Mouse (Mus musculus) regulatory T cell (primary cell): ENCODE measurements around the gene Gm36864.
"Not testable (repeated sequence)": the region's sequence is repeated elsewhere in the genome, so short reads cannot be mapped to it uniquely, and the experiment has no call there.

Experiments
- in situ Hi-C: fragments of 300-600 bp; cut with MboI, MseI; formaldehyde crosslinking; loops from one replicate; pipeline ENCODE4 v1.15.1; 2025; ENCODE audit warnings: high pct_unique_total_duplicates

Gene Gm36864

GRCm38 (mm10) chr7:44235909-44236308, at the start of gene Gm36864:
TSS of gene Gm36864 (plus strand) at chr7:44236177.
- in situ Hi-C loops = no loop called here

DNA sequence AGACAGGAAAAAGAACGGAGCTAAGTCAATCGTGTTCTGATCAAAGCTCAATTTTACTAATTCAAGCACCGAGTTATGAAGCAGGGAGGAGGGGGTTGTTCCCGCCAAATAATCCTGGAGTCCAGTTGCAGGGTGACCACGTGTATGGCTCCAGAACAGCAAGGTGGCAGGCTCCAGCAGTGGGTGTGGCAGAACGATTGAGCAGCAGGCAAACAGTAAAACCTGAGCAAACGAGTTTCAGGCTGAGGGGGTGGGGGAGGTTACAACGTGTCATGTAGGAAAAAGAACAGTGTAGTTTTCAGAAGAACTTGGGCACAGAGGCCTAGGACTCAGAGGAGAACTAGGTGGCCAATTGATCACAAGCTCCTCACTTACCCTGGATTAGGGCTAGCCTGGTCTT, 49.5 kb upstream of the Gm36864 start:
- in situ Hi-C loops = not testable (repeated sequence)

- in situ Hi-C loops = not testable (repeated sequence)
Measured at GRCm38 (mm10) chr7:44187936-44188335, 48.0 kb upstream of the Gm36864 start, which contains the start of gene Klk1b24. TSS of gene Klk1b24 (plus strand) at chr7:44188236.

DNA sequence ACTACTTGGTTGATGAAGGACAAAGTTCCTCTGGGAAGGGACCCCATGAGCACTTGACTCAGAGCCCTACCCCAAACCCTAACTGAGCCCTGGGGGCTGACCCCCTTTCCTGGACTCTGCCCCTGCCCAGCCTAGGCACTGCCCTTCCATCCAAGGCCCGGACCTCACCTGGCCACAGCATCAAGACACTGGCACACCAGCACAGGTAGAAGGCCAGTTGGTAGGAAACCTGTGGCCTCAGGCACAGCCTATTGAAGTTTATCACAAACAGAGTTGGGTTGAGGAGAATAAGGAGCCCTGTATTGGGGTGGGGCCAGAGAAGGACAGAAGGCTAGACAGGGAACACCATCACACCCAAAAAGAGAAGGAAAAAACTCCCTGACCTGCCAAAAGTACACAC, 42.5 kb upstream of the Gm36864 start:
- in situ Hi-C loops = not testable (repeated sequence)

GRCm38 (mm10) chr7:44197891-44198290, 38.1 kb upstream of the Gm36864 start, which contains the start of gene Klk1b3:
TSS of gene Klk1b3 (plus strand) at chr7:44198191.
- in situ Hi-C loops = no loop called here

DNA sequence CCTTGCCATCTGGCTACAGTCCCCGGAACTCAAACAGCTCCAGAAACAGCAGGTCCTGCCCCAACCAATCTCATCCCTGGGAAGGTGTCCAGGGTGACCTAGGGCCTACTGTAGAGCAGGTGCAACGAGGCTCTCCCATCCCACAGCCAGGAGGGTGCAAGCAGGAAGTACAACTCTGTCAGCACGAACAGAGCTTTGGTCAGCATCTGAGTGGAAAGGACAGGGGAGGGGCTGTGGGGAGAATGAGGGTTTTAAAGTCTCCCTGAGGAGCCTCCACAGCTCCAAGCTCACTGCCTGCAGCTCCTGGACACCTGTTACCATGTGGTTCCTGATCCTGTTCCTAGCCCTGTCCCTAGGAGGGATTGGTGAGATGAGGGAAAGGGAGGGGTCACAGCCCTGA, 28.8 kb upstream of the Gm36864 start, which contains the start of gene Klk1b4:
TSS of gene Klk1b4 (plus strand) at position 301 of the 400 bp plus-strand sequence.
- in situ Hi-C loops = not testable (repeated sequence)

DNA sequence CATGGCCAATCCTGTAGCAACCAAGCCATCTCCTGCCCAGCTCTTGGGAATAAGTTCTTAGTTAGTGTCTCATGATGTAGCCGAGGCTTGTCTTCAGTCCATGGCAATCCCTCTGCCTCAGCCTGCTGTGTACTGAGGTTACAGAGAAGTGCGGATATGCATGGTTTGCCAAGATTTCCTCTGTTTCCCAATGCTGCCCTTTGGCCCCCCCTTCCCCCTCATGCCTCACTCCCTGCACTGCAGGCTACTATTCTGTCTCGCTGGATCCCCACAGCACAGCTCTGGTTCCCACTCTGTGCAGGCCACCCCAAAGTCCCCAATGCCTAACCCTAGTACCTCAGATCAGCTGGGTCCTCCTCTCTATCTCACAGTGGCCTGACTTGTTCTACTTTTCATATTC, 27.7 kb upstream of the Gm36864 start:
- in situ Hi-C loops = no loop called here

GRCm38 (mm10) chr7:44215645-44216044, 20.3 kb upstream of the Gm36864 start, which contains the start of gene Klk1b5:
TSS of gene Klk1b5 (plus strand) at chr7:44215945.
- in situ Hi-C loops = no loop called here

GRCm38 (mm10) chr7:44221601-44222000, 14.4 kb upstream of the Gm36864 start:
- in situ Hi-C loops = not testable (repeated sequence)

GRCm38 (mm10) chr7:44222335-44222734, 13.6 kb upstream of the Gm36864 start:
- in situ Hi-C loops = not testable (repeated sequence)

DNA sequence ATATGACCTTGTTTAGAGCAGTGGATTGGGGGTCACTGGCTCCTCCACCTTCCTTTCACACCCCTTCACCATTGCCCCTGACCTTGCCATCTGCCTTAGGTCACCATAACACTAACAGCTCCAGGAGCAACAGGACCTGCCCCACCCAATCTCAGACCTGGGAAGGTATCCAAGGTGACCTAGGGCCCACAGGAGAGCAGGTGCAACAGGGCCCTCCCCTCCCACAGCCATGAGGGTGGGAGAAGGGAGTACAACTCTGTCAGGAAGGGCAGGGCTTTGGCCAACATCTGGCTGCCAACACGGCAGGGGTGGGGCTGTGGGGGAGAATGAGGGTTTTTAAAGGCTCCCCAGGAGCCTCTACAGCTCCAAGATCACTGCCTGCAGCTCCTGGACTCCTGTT, 10.9 kb upstream of the Gm36864 start, which contains the start of gene Klk1:
TSS of gene Klk1 (plus strand) at position 285 of the 400 bp plus-strand sequence.
- in situ Hi-C loops = no loop called here

- in situ Hi-C loops = loop anchor here (10.0 kb wide), 1 partner anchor 565 kb away; the partner anchor contains the start of gene Ctu1
Measured at GRCm38 (mm10) chr7:44239913-44240312, 3.9 kb downstream of the Gm36864 start.

- in situ Hi-C loops = loop anchor here (10.0 kb wide), 1 partner anchor 566 kb away; the partner anchor contains the start of gene Ctu1
Measured at GRCm38 (mm10) chr7:44240712-44241111, 4.7 kb downstream of the Gm36864 start.

DNA sequence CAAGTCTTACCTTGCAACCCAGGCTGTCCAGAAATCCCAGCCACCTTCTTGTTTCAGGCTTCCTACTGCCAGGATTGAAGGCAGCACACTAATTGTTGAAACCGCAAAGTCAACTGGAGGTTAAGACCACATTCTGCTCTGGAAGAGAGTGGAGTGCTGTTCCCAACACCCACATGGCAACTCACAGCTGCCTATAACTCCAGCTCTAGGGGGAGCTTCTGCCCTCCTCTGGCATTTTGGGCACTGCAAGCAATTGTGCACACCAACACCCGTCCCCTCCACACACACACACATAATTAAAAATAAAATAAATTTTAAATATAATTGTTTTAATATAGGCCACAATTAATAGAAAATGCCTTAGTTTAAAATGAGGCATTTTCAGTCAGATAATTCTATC, 5.2 kb downstream of the Gm36864 start:
- in situ Hi-C loops = loop anchor here (10.0 kb wide), 1 partner anchor 566 kb away; the partner anchor contains the start of gene Ctu1

- in situ Hi-C loops = loop anchor here (10.0 kb wide), 1 partner anchor 569 kb away; the partner anchor contains the start of gene Ctu1
Measured at GRCm38 (mm10) chr7:44244080-44244479, 8.1 kb downstream of the Gm36864 start.

- in situ Hi-C loops = loop anchor here (10.0 kb wide), 1 partner anchor 572 kb away; the partner anchor contains the start of gene Ctu1
Measured at GRCm38 (mm10) chr7:44246055-44246983, 10.3 kb downstream of the Gm36864 start, which contains the start of the genes 1700028J19Rik and 2410002F23Rik. TSS of gene 1700028J19Rik (minus strand) at chr7:44246695. TSS of gene 2410002F23Rik (plus strand) at chr7:44246722.

DNA sequence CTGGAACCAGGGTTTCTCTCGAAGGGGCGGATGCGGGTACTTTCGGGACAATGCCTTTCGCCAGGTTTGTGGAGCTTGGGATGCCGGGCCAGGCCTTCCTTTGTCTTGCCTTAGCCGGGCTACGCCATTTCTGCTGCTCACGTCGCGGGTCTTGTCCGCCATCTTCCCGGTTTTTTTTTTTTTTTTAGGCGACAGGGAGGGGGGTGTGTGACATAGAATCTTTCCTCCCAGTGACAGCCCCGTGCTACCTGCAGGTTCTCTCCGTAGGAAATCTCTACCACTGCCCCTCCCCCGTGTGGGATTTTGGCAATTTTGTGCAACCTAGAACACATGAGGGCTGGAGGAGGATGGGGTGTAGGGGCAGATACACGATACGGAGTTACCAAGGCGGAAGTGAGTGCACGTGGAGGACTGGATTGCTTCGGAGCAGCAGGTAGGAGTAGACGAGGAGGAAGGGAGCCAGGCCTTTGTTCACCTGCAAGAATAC, 11.1 kb downstream of the Gm36864 start:
- in situ Hi-C loops = loop anchor here (10.0 kb wide), 1 partner anchor 572 kb away; the partner anchor contains the start of gene Ctu1

DNA sequence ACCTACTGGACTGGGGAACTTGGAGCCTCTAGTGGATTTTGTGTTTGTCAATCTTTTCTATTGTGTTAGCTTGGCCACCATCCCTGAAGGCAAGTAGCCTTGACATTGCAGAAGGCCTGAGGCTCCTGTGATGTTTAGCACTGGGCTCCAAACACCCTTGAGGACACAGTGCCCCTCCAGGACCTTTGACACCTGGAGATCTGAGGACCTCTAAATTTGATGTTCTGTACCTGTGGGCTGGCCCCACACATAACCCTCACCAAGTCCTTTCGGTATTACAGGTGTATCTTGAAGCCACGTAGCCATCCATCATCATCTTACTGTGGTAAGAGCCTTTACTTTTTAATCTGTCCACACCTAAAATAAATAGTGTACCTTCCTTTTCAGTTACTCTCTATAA, 12.0 kb downstream of the Gm36864 start:
- in situ Hi-C loops = loop anchor here (10.0 kb wide), 1 partner anchor 573 kb away; the partner anchor contains the start of gene Ctu1

GRCm38 (mm10) chr7:44249248-44249647, 13.3 kb downstream of the Gm36864 start:
- in situ Hi-C loops = loop anchor here (10.0 kb wide), 1 partner anchor 574 kb away; the partner anchor contains the start of gene Ctu1

DNA sequence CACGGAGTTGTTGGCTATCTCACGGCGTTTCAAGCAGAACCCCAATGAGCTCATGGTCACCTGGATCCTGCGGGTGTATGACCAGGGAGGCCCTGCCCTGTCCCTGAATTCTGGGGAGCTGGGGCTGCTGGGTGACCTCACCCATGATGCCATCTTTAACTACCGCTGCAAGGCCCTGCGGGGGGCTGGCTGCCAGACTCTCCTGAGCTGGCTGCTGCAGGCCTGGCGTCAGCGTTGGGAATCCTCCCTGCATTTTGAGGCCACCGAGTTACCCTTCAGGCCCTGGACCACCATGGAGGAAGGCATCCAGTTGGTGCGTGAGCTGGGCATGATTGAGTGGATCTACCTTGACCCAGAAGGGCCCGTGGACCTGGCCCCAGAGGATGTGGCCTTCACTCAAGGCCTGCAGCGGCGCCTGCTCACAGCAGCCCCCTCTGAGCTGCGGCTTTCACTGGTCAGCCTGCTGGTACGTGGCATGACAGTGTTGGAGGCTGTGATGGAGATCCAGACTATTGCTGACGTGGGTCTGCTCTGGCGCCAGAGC, 14.8 kb downstream of the Gm36864 start:
- in situ Hi-C loops = loop anchor here (10.0 kb wide), 1 partner anchor 1264 kb away; the partner anchor contains the start of gene Nucb1

GRCm38 (mm10) chr7:44253023-44253616, 17.1 kb downstream of the Gm36864 start:
- in situ Hi-C loops = loop anchor here (10.0 kb wide), 1 partner anchor 1262 kb away; the partner anchor contains the start of gene Nucb1
